Mouse (Mus musculus): ENCODE data around the gene Arhgap27. TPM values are rescaled to one million over a fixed set of nuclear protein-coding genes. Genes with fewer than 3 reads are reported as not detected.
A peak's percentile ranks its signal among the peaks of the same experiment; 100 is the strongest.

The Arhgap27 gene
- polyA plus RNA-seq, 1 experiment = 6.9 TPM

- Histone ChIP-seq H3K4me3 (ENCODE audit: insufficient read depth, low read depth, low read length) (no peak overlapping the region), H3K27ac (replicated peaks; ENCODE audit: low read depth, low read length) (no peak overlapping the region), H3K4me1 (ENCODE audit: control insufficient read depth, insufficient read depth, insufficient read length, low read length) (peaks cover 3% of the 10 kb centered on the region; the same call in 1 of the 2 replicates)
Observed at GRCm38 (mm10) chr11:103355251-103355650, 8.2 kb downstream of the Arhgap27 start.

- Histone ChIP-seq H3K4me1 (ENCODE audit: control insufficient read depth, insufficient read depth, insufficient read length, low read length) (peaks cover 4% of the 10 kb centered on the region; the same call in 1 of the 2 replicates), H3K4me3 (ENCODE audit: insufficient read depth, low read depth, low read length) (no peak overlapping the region), H3K27ac (replicated peaks; ENCODE audit: low read depth, low read length) (no peak overlapping the region)
Observed at GRCm38 (mm10) chr11:103354033-103354432, 9.5 kb downstream of the Arhgap27 start.

- peaks cover 7% of the 10 kb centered on the region for H3K4me1 ChIP-seq (ENCODE audit: control insufficient read depth, insufficient read depth, insufficient read length, low read length)
- no peak overlapping the region for H3K4me3 ChIP-seq (ENCODE audit: insufficient read depth, low read depth, low read length)
- H3K27ac ChIP-seq (replicated peaks; ENCODE audit: low read depth, low read length) = no peak overlapping the region
Observed at GRCm38 (mm10) chr11:103352239-103352814, 11.2 kb downstream of the Arhgap27 start.

DNA sequence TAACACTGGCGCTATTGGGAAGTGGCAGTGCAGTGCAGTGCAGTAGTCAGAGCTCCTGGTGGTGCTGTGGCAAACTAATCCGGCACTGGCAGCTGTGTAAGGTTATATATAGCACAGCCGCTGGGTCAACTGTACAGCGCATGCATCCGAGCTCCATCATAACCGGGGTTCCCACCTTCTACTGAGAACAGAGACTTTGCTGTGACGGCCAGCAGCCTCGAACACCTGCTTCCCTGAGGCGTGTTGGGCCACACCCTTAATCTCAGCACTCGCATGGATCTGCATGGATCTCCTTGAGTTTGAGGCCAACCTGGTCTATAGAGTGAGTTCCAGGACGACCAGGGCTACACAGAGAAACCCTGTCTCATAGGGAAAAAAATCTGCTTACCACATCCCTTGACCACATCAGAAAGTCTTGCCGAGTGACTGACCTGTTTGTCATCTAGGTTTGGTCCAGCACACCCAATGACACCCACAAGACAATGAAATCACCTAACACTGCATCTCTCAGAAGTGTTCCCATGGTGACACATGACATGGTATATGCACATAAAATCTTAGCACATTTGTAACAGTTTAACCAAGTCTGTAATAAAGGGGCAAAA lies 12.7 kb downstream of the Arhgap27 start:
- no peak overlapping the region for H3K4me3 ChIP-seq (ENCODE audit: insufficient read depth, low read depth, low read length)
- H3K27ac ChIP-seq (replicated peaks; ENCODE audit: low read depth, low read length) = no peak overlapping the region
- peaks cover 18% of the 10 kb centered on the region for H3K4me1 ChIP-seq (ENCODE audit: control insufficient read depth, insufficient read depth, insufficient read length, low read length)

GRCm38 (mm10) chr11:103349699-103350098 lies 13.8 kb downstream of the Arhgap27 start:
- no peak overlapping the region for H3K4me3 ChIP-seq (ENCODE audit: insufficient read depth, low read depth, low read length)
- H3K4me1 ChIP-seq (ENCODE audit: control insufficient read depth, insufficient read depth, insufficient read length, low read length) = peaks cover 21% of the 10 kb centered on the region
- H3K27ac ChIP-seq (replicated peaks; ENCODE audit: low read depth, low read length) = no peak overlapping the region

DNA sequence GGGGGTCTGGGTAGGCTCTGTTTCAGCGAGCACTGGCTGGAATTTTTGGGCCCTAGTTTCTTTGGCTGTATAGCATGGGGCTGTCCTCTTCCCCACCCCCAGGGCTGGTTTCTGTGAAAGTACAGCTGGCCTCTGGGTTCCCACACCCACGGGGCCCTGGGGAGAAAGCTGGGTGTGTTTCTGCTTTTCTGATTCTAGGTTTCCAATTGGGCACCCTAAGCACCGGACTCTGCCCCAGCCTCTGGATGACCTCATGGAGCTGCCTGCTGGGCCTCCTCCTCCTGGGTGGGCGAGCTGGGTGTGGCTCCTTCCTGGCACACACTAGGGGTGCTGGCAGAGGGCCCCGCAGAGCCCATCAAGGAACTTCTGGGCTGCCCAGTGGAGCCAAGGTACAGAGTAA lies 16.8 kb downstream of the Arhgap27 start:
- Histone ChIP-seq H3K4me1 (ENCODE audit: control insufficient read depth, insufficient read depth, insufficient read length, low read length) (peaks cover 27% of the 10 kb centered on the region), H3K27ac (replicated peaks; ENCODE audit: low read depth, low read length) (peak overlapping the region; percentile 0; the same call in 1 of the 2 replicates), H3K4me3 (ENCODE audit: insufficient read depth, low read depth, low read length) (no peak overlapping the region)

- H3K27ac ChIP-seq (replicated peaks; ENCODE audit: low read depth, low read length) = peak overlapping the region; percentile 0; the same call in 1 of the 2 replicates
- H3K4me3 ChIP-seq (ENCODE audit: insufficient read depth, low read depth, low read length) = no peak overlapping the region
- H3K4me1 ChIP-seq (ENCODE audit: control insufficient read depth, insufficient read depth, insufficient read length, low read length) = peaks cover 27% of the 10 kb centered on the region
Observed at GRCm38 (mm10) chr11:103346236-103346635, 17.3 kb downstream of the Arhgap27 start.

DNA sequence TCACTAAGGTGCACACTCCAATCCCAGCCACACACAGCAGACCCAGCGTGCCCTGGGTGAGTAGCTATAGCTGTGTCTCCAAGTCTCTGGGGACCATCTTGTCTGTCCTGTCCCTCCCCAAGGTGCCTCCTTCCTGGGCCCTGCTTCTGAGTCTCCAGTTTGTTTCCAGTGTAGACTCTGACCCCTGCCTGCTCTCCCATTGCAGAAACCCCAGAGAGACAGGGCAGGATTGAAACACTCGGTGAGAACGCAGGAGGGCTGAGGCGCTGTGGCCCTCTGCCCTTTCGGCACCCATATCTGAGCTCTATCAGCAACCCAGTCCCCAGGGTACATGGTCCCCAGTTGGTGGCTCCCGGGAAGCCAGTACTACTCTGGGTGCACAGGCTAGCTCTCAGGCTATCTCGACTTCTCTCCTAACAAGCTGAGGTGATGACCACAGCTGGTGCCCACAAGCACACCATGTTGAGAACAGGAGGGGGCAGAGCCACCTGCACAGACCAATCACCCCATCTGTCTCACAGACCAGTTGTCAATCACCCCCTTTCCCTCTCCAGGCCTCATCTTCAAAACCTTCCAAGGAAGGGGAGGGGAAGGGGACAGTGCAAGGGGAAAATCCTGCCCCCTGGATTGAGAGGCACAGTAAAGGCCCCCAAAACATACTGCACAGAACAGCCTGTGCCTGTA lies 17.9 kb downstream of the Arhgap27 start:
- H3K4me3 ChIP-seq (ENCODE audit: insufficient read depth, low read depth, low read length) = no peak overlapping the region
- H3K4me1 ChIP-seq (ENCODE audit: control insufficient read depth, insufficient read depth, insufficient read length, low read length) = peaks cover 27% of the 10 kb centered on the region
- no peak overlapping the region for H3K27ac ChIP-seq (replicated peaks; ENCODE audit: low read depth, low read length)

GRCm38 (mm10) chr11:103344494-103345332 lies 18.8 kb downstream of the Arhgap27 start:
- Histone ChIP-seq H3K4me1 (ENCODE audit: control insufficient read depth, insufficient read depth, insufficient read length, low read length) (peaks cover 27% of the 10 kb centered on the region), H3K27ac (replicated peaks; ENCODE audit: low read depth, low read length) (no peak overlapping the region), H3K4me3 (ENCODE audit: insufficient read depth, low read depth, low read length) (0 out of 2 replicates have a peak overlapping the region, but pooled peaks have one; percentile 10)

DNA sequence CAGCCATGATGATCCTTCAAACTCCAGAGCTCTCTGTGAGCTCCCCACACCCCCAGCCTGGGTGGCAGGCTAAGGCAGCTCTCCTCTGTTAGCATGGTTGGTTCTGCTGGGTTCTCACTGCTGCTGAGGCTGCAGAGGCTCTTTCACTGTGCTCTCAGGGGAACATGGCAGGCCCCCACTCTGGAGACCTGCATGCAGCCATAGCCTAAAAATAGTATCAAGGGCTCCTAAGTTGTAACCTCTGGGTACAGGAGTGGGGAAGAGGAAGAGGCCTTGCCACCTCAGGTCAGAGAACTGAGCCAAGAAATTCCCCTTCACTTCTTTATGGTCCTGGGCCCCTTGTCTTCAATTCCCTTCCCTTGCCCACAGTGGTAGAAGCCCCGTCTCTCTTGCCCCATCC lies 19.6 kb downstream of the Arhgap27 start:
- H3K4me1 ChIP-seq (ENCODE audit: control insufficient read depth, insufficient read depth, insufficient read length, low read length) = peaks cover 25% of the 10 kb centered on the region
- H3K27ac ChIP-seq (replicated peaks; ENCODE audit: low read depth, low read length) = no peak overlapping the region
- no peak overlapping the region for H3K4me3 ChIP-seq (ENCODE audit: insufficient read depth, low read depth, low read length)

GRCm38 (mm10) chr11:103343063-103343462 lies 20.4 kb downstream of the Arhgap27 start:
- Histone ChIP-seq H3K4me3 (ENCODE audit: insufficient read depth, low read depth, low read length) (no peak overlapping the region), H3K4me1 (ENCODE audit: control insufficient read depth, insufficient read depth, insufficient read length, low read length) (peaks cover 25% of the 10 kb centered on the region), H3K27ac (replicated peaks; ENCODE audit: low read depth, low read length) (no peak overlapping the region)

GRCm38 (mm10) chr11:103340677-103341076 lies 22.8 kb downstream of the Arhgap27 start:
- peaks cover 10% of the 10 kb centered on the region; the same call in 1 of the 2 replicates for H3K4me1 ChIP-seq (ENCODE audit: control insufficient read depth, insufficient read depth, insufficient read length, low read length)
- H3K27ac ChIP-seq (replicated peaks; ENCODE audit: low read depth, low read length) = no peak overlapping the region

DNA sequence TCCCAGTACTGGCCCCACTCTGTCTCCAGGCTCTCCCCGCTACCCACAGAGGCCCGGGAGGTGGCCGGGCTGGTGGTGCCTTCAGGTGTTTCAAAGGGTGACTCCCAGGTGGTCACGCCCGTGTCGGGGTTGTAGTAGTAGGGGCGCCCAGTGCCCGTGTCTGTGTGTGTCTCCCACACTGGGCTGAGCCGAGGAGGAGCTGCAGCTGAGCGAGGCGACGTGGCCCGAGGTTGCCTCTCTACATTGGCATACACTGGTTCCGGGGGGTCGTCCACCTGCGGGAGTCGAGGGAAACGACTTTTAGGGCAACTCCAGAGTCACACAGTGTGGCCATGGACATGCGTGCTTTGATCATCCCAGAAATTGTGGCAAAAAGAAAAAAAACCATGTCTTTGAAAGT lies 23.4 kb downstream of the Arhgap27 start:
- Histone ChIP-seq H3K27ac (replicated peaks; ENCODE audit: low read depth, low read length) (no peak overlapping the region), H3K4me1 (ENCODE audit: control insufficient read depth, insufficient read depth, insufficient read length, low read length) (peaks cover 9% of the 10 kb centered on the region; the same call in 1 of the 2 replicates), H3K4me3 (ENCODE audit: insufficient read depth, low read depth, low read length) (no peak overlapping the region)

More at GRCm38 (mm10) chr11:103340677-103341076, 22.8 kb downstream of the Arhgap27 start:
- H3K4me3 ChIP-seq (ENCODE audit: insufficient read depth, low read depth, low read length) = no peak overlapping the region

GRCm38 (mm10) chr11:103339414-103340119 lies 23.9 kb downstream of the Arhgap27 start:
- H3K4me1 ChIP-seq (ENCODE audit: control insufficient read depth, insufficient read depth, insufficient read length, low read length) = peaks cover 6% of the 10 kb centered on the region; the same call in 1 of the 2 replicates
- no peak overlapping the region for H3K27ac ChIP-seq (replicated peaks; ENCODE audit: low read depth, low read length)
- H3K4me3 ChIP-seq (ENCODE audit: insufficient read depth, low read depth, low read length) = no peak overlapping the region

Data from brown adipose tissue, adult 24 weeks (tissue).